Mouse (Mus musculus): ENCODE data around the gene Ppm1f. TPM values are rescaled to one million over a fixed set of nuclear protein-coding genes. Genes with fewer than 3 reads are reported as not detected.
A peak's percentile ranks its signal among the peaks of the same experiment; 100 is the strongest.
"Not testable (repeated sequence)": the region's sequence is repeated elsewhere in the genome, so short reads cannot be mapped to it uniquely, and the experiment has no call there.

Gene Ppm1f
- polyA plus RNA-seq, 1 experiment from 2014 or later, result 24.9 TPM

DNA sequence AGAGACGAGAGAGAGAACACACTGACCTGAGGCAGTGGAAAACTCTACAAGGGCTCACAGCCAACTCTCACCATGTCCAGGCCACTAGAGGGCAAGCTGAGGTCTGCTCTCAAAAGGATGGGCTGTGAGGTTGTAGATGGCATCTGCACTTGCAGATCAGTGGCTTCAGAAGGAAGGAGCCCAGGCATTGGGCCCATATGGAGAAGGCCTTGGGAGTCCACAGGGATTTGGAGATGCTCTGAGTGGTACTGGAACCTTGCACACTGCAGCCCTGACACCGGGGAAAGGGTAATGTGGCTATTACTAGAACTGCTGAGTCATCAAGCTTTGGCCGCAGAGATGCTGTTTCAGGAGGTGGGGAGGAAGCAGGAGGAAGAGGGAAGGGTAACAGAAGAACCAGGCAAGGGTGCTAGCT lies 24.8 kb downstream of the Ppm1f start:
- WGBS, result 69% methylated on average over 3 of the region's 3 CpGs
- Histone ChIP-seq H3K36me3 (ENCODE audit: insufficient read depth, low read length) (peaks cover 18% of the 10 kb centered on the region; the same call in 1 of the 2 replicates), H3K4me1 (ENCODE audit: insufficient read depth, low read depth, low read length) (no peaks in the 10 kb centered on the region), H3K27me3 (replicated peaks; ENCODE audit: insufficient read depth, low read length) (no peaks in the 10 kb centered on the region), H3K4me3 (ENCODE audit: low read depth, low read length) (no peak overlapping the region), H3K4me2 (replicated peaks; ENCODE audit: low read depth, low read length) (no peak overlapping the region), H3K27ac (ENCODE audit: low read length) (no peak overlapping the region), H3K9me3 (ENCODE audit: low read length) (no peaks in the 10 kb centered on the region), H3K9ac (replicated peaks; ENCODE audit: low read depth) (no peak overlapping the region)
- peak; percentile 30 for DNase-seq (ENCODE audit: low spot score)
- no peak for ATAC-seq
- TF ChIP-seq EP300 (IDR thresholded peaks at IDR 0.05), result no peak
- TF ChIP-seq CTCF (IDR thresholded peaks at IDR 0.05), result peak; percentile 60

DNA sequence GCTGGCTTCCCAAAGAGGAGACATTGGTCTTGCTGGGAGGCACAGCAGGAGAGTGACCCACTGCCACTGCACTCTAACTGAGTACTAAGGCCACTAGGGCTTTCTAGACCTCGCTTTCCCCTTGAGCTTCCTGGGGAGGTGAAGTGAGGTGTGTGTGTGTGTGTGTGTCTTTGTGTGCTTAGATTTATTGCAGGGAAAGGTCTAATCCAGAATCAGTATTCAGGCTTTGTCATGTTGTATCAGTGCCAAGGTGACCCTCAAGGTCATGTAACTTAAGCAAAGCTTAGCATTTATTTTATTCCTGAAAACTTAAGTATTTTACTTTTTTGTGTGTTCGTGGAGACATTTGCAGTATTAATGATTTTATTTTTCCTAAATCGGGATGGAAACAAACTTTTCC lies 28.2 kb downstream of the Ppm1f start:
- Histone ChIP-seq H3K9me3 (ENCODE audit: low read length) (no peaks in the 10 kb centered on the region), H3K36me3 (ENCODE audit: insufficient read depth, low read length) (peaks cover 12% of the 10 kb centered on the region; the same call in 1 of the 2 replicates), H3K4me2 (replicated peaks; ENCODE audit: low read depth, low read length) (no peak overlapping the region), H3K4me1 (ENCODE audit: insufficient read depth, low read depth, low read length) (no peaks in the 10 kb centered on the region), H3K27ac (ENCODE audit: low read length) (no peak overlapping the region), H3K4me3 (ENCODE audit: low read depth, low read length) (no peak overlapping the region), H3K9ac (replicated peaks; ENCODE audit: low read depth) (no peak overlapping the region), H3K27me3 (replicated peaks; ENCODE audit: insufficient read depth, low read length) (no peaks in the 10 kb centered on the region)
- DNase-seq (ENCODE audit: low spot score) (no peak), ATAC-seq (no peak)
- 95% methylated on average over 3 of the region's 3 CpGs for WGBS
- no peak for TF ChIP-seq CTCF (IDR thresholded peaks at IDR 0.05)
- TF ChIP-seq EP300 (IDR thresholded peaks at IDR 0.05), result no peak

DNA sequence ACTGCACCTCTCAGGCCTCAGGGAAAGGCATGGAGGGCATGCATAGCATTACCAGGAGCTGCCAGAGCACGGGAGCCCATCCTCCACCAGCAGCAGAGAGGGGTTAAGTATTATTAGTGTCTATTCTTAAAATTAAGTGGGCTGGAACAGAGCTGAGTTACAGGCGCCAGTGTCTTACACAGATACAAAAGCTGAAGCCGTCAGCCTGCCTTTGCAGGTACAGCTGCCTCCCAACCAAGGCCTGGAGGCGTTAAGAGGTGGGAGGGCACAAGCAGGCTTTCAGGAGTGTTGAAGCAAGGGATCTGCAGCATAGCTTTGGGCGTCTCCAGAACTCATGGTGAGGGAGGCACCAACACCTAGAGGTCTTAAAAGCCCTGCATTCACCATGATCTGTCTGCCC lies 30.3 kb downstream of the Ppm1f start:
- Histone ChIP-seq H3K27me3 (replicated peaks; ENCODE audit: insufficient read depth, low read length) (no peaks in the 10 kb centered on the region), H3K4me3 (ENCODE audit: low read depth, low read length) (no peak overlapping the region), H3K9ac (replicated peaks; ENCODE audit: low read depth) (no peak overlapping the region), H3K4me1 (ENCODE audit: insufficient read depth, low read depth, low read length) (no peaks in the 10 kb centered on the region), H3K36me3 (ENCODE audit: insufficient read depth, low read length) (peaks cover 12% of the 10 kb centered on the region; the same call in 1 of the 2 replicates), H3K4me2 (replicated peaks; ENCODE audit: low read depth, low read length) (no peak overlapping the region), H3K9me3 (ENCODE audit: low read length) (no peaks in the 10 kb centered on the region), H3K27ac (ENCODE audit: low read length) (no peak overlapping the region)
- ATAC-seq, result no peak
- TF ChIP-seq EP300 (IDR thresholded peaks at IDR 0.05) (no peak), CTCF (IDR thresholded peaks at IDR 0.05) (no peak)
- 78% methylated on average over 5 of the region's 5 CpGs for WGBS
- no peak for DNase-seq (ENCODE audit: low spot score)

DNA sequence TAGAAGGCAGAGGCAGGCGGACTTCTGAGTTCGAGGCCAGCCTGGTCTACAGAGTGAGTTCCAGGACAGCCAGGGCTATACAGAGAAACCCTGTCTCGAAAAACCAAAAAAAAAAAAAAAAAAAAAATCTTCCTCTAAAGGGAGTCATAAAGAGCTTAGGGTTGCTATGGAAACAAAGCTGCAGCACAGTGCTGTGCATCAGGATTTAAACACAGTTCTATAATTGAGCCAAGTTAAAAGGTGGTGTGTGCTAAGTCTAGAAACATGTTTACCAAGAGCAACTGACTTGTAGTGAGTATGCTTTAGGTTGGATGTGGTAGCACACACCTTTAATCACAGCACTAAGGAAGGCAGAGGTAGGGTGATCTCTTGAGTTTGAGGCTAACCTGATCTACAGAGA lies 32.6 kb downstream of the Ppm1f start:
- not testable (repeated sequence) for H3K27me3 ChIP-seq (replicated peaks; ENCODE audit: insufficient read depth, low read length); H3K9me3 ChIP-seq (ENCODE audit: low read length); H3K4me1 ChIP-seq (ENCODE audit: insufficient read depth, low read depth, low read length); H3K9ac ChIP-seq (replicated peaks; ENCODE audit: low read depth); H3K4me2 ChIP-seq (replicated peaks; ENCODE audit: low read depth, low read length); DNase-seq (ENCODE audit: low spot score); H3K27ac ChIP-seq (ENCODE audit: low read length); H3K4me3 ChIP-seq (ENCODE audit: low read depth, low read length); H3K36me3 ChIP-seq (ENCODE audit: insufficient read depth, low read length); ATAC-seq
- WGBS, result 85% methylated on average over 3 of the region's 3 CpGs

DNA sequence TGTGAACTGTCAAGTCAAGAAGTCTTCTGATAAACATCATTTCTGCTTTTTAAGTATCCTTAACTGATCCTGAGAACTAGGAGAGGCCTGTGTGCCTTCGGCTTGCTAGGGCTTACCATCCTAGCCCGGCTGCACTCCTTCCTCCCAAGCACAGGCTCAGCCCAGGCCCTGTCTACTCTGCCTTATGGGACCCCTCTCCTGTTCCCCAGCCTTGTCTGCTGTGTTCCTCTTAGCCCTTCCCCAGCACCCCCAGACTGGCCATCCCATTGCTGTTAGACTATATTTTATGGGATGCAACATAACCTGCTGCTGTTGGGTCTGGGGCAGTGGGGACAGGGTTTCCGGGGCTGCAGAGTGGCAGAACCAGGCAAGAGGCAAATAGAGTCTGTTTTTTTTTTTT lies 34.1 kb downstream of the Ppm1f start:
- no peak overlapping the region for H3K4me3 ChIP-seq (ENCODE audit: low read depth, low read length)

DNA sequence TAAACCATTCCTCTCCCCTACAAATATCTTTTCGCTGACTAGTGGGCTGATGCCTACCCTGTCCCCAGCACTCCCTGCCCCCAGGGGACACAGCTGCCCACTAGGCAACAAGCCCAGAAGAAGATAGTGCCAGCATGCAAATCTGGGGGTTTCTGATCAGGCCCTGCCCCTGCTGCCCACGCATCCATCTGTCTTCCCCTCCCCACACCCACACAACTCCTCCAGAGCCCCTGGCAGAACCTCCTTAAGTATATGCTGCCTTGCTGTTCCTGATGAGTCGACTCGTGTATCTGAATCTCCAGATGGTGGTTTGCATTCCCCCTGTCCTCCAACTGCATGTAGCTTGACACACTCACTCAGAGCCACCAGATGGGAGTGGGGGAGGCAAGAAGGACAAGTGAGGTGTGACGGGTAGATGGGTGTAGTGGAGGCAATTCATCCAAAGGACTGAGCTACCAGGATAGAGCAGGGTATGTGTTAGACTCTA lies 34.6 kb downstream of the Ppm1f start:
- no peak for DNase-seq (ENCODE audit: low spot score)
- 66% methylated on average over 5 of the region's 5 CpGs for WGBS
- Histone ChIP-seq H3K4me1 (ENCODE audit: insufficient read depth, low read depth, low read length) (no peaks in the 10 kb centered on the region), H3K36me3 (ENCODE audit: insufficient read depth, low read length) (peaks cover 6% of the 10 kb centered on the region; the same call in 1 of the 2 replicates), H3K4me2 (replicated peaks; ENCODE audit: low read depth, low read length) (no peak overlapping the region), H3K27ac (ENCODE audit: low read length) (no peak overlapping the region), H3K9me3 (ENCODE audit: low read length) (no peaks in the 10 kb centered on the region), H3K4me3 (ENCODE audit: low read depth, low read length) (no peak overlapping the region), H3K9ac (replicated peaks; ENCODE audit: low read depth) (no peak overlapping the region), H3K27me3 (replicated peaks; ENCODE audit: insufficient read depth, low read length) (no peaks in the 10 kb centered on the region)
- TF ChIP-seq CTCF (IDR thresholded peaks at IDR 0.05) (no peak), EP300 (IDR thresholded peaks at IDR 0.05) (no peak)
- ATAC-seq, result no peak

More for the DNA sequence above, 34.1 kb downstream of the Ppm1f start:
- Histone ChIP-seq H3K27me3 (replicated peaks; ENCODE audit: insufficient read depth, low read length) (no peaks in the 10 kb centered on the region), H3K4me2 (replicated peaks; ENCODE audit: low read depth, low read length) (no peak overlapping the region), H3K4me1 (ENCODE audit: insufficient read depth, low read depth, low read length) (no peaks in the 10 kb centered on the region), H3K27ac (ENCODE audit: low read length) (no peak overlapping the region), H3K9ac (replicated peaks; ENCODE audit: low read depth) (no peak overlapping the region), H3K36me3 (ENCODE audit: insufficient read depth, low read length) (peaks cover 6% of the 10 kb centered on the region; the same call in 1 of the 2 replicates), H3K9me3 (ENCODE audit: low read length) (no peaks in the 10 kb centered on the region)
- DNase-seq (ENCODE audit: low spot score) (no peak), ATAC-seq (no peak)
- TF ChIP-seq CTCF (IDR thresholded peaks at IDR 0.05) (no peak), EP300 (IDR thresholded peaks at IDR 0.05) (no peak)
- 80% methylated on average over 3 of the region's 3 CpGs for WGBS

DNA sequence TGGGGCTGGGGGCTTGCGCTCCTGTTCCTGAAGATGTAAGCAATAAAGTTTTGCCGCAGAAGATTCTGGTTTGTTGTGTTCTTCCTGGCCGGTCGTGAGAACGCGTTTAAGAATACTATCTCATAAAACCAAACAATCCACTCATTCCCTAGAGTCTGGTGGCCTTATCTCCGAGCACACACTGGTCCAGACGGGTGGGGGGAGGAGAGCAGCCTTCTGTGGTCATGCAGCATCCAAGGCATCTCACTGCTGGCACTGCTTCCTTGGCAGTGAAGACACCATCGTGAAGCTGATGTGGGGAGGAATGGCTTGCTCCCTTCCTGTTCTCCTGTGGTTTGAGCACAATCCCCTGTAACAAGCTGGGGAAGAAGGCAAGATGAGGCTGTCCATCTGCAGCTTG lies 43.3 kb downstream of the Ppm1f start:
- H3K27me3 ChIP-seq (replicated peaks; ENCODE audit: insufficient read depth, low read length), result no peaks in the 10 kb centered on the region

More for the DNA sequence above, 43.3 kb downstream of the Ppm1f start:
- no peak overlapping the region for H3K27ac ChIP-seq (ENCODE audit: low read length)
- H3K36me3 ChIP-seq (ENCODE audit: insufficient read depth, low read length), result no peaks in the 10 kb centered on the region
- H3K4me2 ChIP-seq (replicated peaks; ENCODE audit: low read depth, low read length), result no peak overlapping the region
- no peaks in the 10 kb centered on the region for H3K9me3 ChIP-seq (ENCODE audit: low read length)
- TF ChIP-seq EP300 (IDR thresholded peaks at IDR 0.05), result no peak
- no peak for TF ChIP-seq CTCF (IDR thresholded peaks at IDR 0.05)
- no peak overlapping the region for H3K4me3 ChIP-seq (ENCODE audit: low read depth, low read length)
- no peaks in the 10 kb centered on the region for H3K4me1 ChIP-seq (ENCODE audit: insufficient read depth, low read depth, low read length)
- no peak for DNase-seq (ENCODE audit: low spot score)
- ATAC-seq, result no peak
- 91% methylated on average over 9 of the region's 9 CpGs for WGBS
- no peak overlapping the region for H3K9ac ChIP-seq (replicated peaks; ENCODE audit: low read depth)
